Mouse (Mus musculus): Measurements from ENCODE around the gene Rassf2. TPM values are rescaled to one million over a fixed set of nuclear protein-coding genes. Genes with fewer than 3 reads are reported as not detected.

Rassf2 gene
- polyA plus RNA-seq, 1 experiment from 2014 or later = 23.0 TPM

DNA sequence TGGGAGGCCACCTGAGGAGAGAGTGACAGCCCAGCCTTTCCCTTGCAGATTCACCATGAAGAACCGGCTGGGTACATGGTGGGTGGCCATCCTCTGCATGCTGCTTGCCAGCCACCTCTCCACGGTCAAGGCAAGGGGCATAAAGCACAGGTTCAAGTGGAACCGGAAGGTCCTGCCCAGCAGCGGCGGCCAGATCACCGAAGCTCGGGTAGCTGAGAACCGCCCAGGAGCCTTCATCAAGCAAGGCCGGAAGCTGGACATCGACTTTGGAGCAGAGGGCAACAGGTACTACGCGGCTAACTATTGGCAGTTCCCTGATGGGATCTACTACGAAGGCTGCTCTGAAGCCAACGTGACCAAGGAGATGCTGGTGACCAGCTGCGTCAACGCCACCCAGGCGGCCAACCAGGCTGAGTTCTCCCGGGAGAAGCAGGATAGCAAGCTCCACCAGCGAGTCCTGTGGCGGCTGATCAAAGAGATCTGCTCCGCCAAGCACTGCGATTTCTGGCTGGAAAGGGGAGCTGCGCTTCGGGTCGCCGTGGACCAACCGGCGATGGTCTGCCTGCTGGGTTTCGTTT is 77.0 kb downstream of the Rassf2 start:
- H3K27ac ChIP-seq (replicated peaks; ENCODE audit: low read depth, low read length) = no peak overlapping the region
- H3K4me1 ChIP-seq (ENCODE audit: control insufficient read depth, insufficient read depth, low read length) = no peaks in the 10 kb centered on the region
- H3K4me3 ChIP-seq (ENCODE audit: low read depth, low read length) = peak overlapping the region; percentile 1; the same call in 1 of the 2 replicates
- no peaks in the 10 kb centered on the region for H3K9me3 ChIP-seq (ENCODE audit: control insufficient read depth, low read length)
- 14% methylated on average over 27 of the region's 29 CpGs for WGBS
- no peaks in the 10 kb centered on the region for H3K36me3 ChIP-seq (ENCODE audit: control insufficient read depth, insufficient read depth, low read length)
- H3K9ac ChIP-seq (ENCODE audit: low read depth, low read length) = no peak overlapping the region
- H3K27me3 ChIP-seq (replicated peaks; ENCODE audit: control insufficient read depth, insufficient read depth, low read length) = peaks cover 31% of the 10 kb centered on the region
- DNase-seq (ENCODE audit: low spot score) (no peak), ATAC-seq (ENCODE audit: low read depth) (no peak)
- peak overlapping the region; percentile 40 for H3K4me2 ChIP-seq (ENCODE audit: low read depth, low read length)

DNA sequence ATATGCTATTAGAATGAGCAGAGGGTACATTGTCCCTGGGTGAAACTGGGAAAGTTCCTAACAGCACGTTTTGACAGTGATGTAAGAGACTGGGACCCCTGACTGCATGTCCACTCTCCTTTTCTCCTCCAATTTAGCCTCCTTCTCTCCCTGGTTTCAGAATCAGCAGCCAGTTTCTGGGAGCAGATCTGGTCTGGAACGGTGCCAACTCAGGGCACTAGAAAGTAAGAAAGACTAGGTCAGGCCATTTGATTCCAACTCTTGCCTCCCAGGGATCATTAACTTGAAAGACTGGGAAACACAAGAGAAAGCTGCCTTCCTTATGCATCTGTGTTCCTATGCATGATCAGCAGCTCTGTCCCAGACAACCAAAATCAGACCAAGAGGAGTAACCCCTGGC is 77.6 kb downstream of the Rassf2 start:
- no peak overlapping the region for H3K27ac ChIP-seq (replicated peaks; ENCODE audit: low read depth, low read length)
- DNase-seq (ENCODE audit: low spot score) (no peak), ATAC-seq (ENCODE audit: low read depth) (no peak)
- no peak overlapping the region for H3K4me2 ChIP-seq (ENCODE audit: low read depth, low read length)
- H3K36me3 ChIP-seq (ENCODE audit: control insufficient read depth, insufficient read depth, low read length) = no peaks in the 10 kb centered on the region
- 64% methylated on average over 2 of the region's 2 CpGs for WGBS
- H3K4me3 ChIP-seq (ENCODE audit: low read depth, low read length) = no peak overlapping the region
- H3K9me3 ChIP-seq (ENCODE audit: control insufficient read depth, low read length) = no peaks in the 10 kb centered on the region
- H3K27me3 ChIP-seq (replicated peaks; ENCODE audit: control insufficient read depth, insufficient read depth, low read length) = peaks cover 31% of the 10 kb centered on the region
- H3K4me1 ChIP-seq (ENCODE audit: control insufficient read depth, insufficient read depth, low read length) = no peaks in the 10 kb centered on the region
- no peak overlapping the region for H3K9ac ChIP-seq (ENCODE audit: low read depth, low read length)

DNA sequence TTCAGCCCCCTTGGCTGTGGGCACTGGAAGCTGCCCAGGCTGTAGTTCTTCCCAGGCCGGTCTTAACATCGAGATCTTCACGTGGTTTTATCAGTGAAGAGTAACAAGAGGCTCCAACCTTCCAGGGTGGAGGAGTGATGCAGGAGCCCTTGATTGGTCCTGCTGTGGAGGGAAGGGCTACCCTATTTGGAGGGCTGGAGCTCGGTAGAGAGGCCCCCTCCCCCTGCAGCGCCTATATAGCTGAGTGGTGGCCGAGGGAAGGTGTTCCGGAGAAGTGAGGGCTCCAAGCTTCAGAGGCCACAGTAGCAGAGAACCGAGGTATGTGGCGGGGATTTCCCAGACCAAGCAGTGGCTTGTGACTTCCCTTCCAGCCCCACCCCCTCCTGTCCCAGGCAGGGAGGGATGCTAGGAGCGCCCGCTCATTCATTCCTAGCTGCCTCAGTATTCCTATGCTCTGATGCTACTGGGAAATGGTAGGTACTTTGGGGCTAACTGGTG is 79.4 kb downstream of the Rassf2 start, which contains the start of gene Prnd:
Gene Prnd, plus strand, starts transcription at position 264 of the 498 bp plus-strand sequence.
- 6% methylated on average over 11 of the region's 11 CpGs for WGBS
- Histone ChIP-seq H3K9me3 (ENCODE audit: control insufficient read depth, low read length) (no peaks in the 10 kb centered on the region), H3K27ac (replicated peaks; ENCODE audit: low read depth, low read length) (no peak within 1 kb of the TSS), H3K27me3 (replicated peaks; ENCODE audit: control insufficient read depth, insufficient read depth, low read length) (peaks cover 31% of the 10 kb centered on the region), H3K4me2 (ENCODE audit: low read depth, low read length) (no peak within 1 kb of the TSS), H3K4me3 (ENCODE audit: low read depth, low read length) (no peak within 1 kb of the TSS), H3K4me1 (ENCODE audit: control insufficient read depth, insufficient read depth, low read length) (no peaks in the 10 kb centered on the region), H3K9ac (ENCODE audit: low read depth, low read length) (no peak within 1 kb of the TSS), H3K36me3 (ENCODE audit: control insufficient read depth, insufficient read depth, low read length) (no peaks in the 10 kb centered on the region)
- no peak for ATAC-seq (ENCODE audit: low read depth)
- DNase-seq (ENCODE audit: low spot score) = peak; percentile 20

DNA sequence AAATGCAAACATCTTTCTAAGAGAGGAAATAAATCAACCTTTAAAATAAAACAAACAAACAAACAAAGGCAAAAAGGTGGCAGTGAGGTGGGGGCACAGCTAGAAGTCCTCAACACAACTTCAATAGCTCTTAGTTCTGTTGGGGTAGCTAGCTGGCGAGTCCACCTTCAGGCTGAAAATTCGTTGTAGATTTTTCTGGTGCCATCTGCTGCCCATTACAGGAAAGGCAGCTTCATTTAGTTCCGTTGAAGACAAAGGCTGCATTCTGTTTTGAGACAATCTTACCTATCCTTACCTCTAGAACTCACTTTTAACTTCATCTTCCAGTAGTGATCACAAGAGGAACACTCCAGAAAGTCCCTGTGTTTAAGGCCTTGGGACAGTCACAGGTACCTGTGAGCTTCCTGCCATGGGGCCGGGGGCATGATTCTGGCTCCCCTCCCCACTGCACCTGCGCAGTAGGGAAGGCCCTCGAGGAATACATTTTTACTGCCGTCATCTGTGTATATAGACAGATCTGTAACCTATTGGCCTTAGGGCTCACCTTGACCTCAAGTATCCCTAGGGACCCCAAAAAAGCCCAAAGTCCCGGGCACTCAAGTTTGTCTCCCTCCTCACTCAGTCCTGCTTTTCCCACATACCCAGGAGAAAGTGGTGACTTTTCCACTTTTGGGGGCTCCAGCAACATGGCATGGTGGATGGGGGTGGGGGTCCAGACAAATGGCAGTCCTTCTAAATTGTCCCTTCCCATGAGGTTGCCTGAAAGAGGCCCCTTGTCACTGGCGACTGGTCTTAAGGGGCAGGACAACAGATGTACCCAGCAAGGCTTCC is 80.1 kb downstream of the Rassf2 start:
- WGBS = 40% methylated on average over 9 of the region's 9 CpGs
- peak; percentile 70 for DNase-seq (ENCODE audit: low spot score)
- Histone ChIP-seq H3K36me3 (ENCODE audit: control insufficient read depth, insufficient read depth, low read length) (no peaks in the 10 kb centered on the region), H3K4me2 (ENCODE audit: low read depth, low read length) (no peak overlapping the region), H3K9me3 (ENCODE audit: control insufficient read depth, low read length) (no peaks in the 10 kb centered on the region), H3K27me3 (replicated peaks; ENCODE audit: control insufficient read depth, insufficient read depth, low read length) (peaks cover 31% of the 10 kb centered on the region), H3K4me1 (ENCODE audit: control insufficient read depth, insufficient read depth, low read length) (no peaks in the 10 kb centered on the region), H3K9ac (ENCODE audit: low read depth, low read length) (no peak overlapping the region), H3K27ac (replicated peaks; ENCODE audit: low read depth, low read length) (no peak overlapping the region), H3K4me3 (ENCODE audit: low read depth, low read length) (no peak overlapping the region)
- no peak for ATAC-seq (ENCODE audit: low read depth)

DNA sequence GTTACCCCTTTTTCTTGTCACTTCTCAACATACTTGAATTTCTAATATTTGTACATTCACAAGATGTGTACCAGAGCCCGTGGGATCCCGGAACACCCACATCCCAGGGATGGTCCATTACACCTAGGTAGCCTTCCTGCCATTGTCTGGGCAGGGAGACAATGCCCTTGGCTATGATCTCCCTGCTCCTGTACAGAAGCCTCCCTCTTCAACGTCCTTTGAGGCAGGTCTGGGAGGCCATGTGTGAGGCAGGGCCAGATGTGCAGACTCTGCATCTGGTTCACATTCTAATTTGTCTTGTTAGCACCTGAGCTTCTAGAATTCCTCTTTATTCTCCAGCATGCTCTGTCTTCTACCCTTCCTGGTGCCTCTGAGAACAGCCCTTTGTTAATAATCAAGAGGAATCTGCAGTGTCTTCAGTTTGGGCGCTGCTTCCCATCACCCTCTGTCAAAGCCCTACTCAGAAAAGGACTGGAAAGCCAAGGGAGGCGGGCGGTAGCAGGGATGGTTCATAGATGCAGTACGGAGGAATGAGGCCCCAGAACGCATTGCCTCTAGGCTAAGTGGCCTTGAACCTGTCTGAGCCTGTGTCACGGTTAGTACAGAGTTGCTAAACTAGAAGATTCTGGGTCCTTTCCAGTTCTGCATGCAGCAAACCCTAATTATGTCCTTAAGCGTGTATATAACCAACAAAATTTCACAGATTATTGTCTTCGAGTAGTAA is 81.0 kb downstream of the Rassf2 start:
- Histone ChIP-seq H3K4me1 (ENCODE audit: control insufficient read depth, insufficient read depth, low read length) (no peaks in the 10 kb centered on the region), H3K27ac (replicated peaks; ENCODE audit: low read depth, low read length) (no peak overlapping the region), H3K9me3 (ENCODE audit: control insufficient read depth, low read length) (no peaks in the 10 kb centered on the region), H3K9ac (ENCODE audit: low read depth, low read length) (no peak overlapping the region), H3K27me3 (replicated peaks; ENCODE audit: control insufficient read depth, insufficient read depth, low read length) (peaks cover 28% of the 10 kb centered on the region), H3K4me3 (ENCODE audit: low read depth, low read length) (no peak overlapping the region), H3K4me2 (ENCODE audit: low read depth, low read length) (no peak overlapping the region), H3K36me3 (ENCODE audit: control insufficient read depth, insufficient read depth, low read length) (no peaks in the 10 kb centered on the region)
- ATAC-seq (ENCODE audit: low read depth) = peak; percentile 53; the same call in 1 of the 2 replicates
- 65% methylated on average over 11 of the region's 11 CpGs for WGBS
- peak; percentile 26 for DNase-seq (ENCODE audit: low spot score)

DNA sequence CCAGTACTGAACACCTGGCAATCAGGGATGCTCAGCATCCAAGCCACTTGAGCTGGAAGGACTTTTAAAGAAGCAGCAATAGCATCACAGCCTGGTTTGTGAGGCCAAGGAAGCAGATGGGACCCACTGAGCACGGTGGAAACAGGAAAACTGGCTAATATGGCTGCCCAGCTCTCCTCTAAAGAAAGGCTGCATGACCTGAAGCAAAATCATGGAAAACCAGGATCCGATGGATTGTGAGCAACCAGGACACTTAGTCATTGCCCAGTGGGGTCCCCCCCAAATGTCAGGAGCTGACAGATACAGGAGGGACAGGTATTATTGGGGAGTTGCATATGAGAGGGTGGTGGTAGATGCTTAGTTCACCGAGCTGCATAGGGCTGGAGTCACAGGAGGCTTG is 81.9 kb downstream of the Rassf2 start:
- Histone ChIP-seq H3K27me3 (replicated peaks; ENCODE audit: control insufficient read depth, insufficient read depth, low read length) (peaks cover 19% of the 10 kb centered on the region; the same call in 1 of the 2 replicates), H3K4me2 (ENCODE audit: low read depth, low read length) (no peak overlapping the region), H3K9ac (ENCODE audit: low read depth, low read length) (no peak overlapping the region), H3K27ac (replicated peaks; ENCODE audit: low read depth, low read length) (no peak overlapping the region), H3K36me3 (ENCODE audit: control insufficient read depth, insufficient read depth, low read length) (no peaks in the 10 kb centered on the region), H3K4me3 (ENCODE audit: low read depth, low read length) (no peak overlapping the region), H3K9me3 (ENCODE audit: control insufficient read depth, low read length) (no peaks in the 10 kb centered on the region), H3K4me1 (ENCODE audit: control insufficient read depth, insufficient read depth, low read length) (no peaks in the 10 kb centered on the region)
- ATAC-seq (ENCODE audit: low read depth) (no peak), DNase-seq (ENCODE audit: low spot score) (no peak)
- WGBS = 78% methylated on average over 3 of the region's 3 CpGs

DNA sequence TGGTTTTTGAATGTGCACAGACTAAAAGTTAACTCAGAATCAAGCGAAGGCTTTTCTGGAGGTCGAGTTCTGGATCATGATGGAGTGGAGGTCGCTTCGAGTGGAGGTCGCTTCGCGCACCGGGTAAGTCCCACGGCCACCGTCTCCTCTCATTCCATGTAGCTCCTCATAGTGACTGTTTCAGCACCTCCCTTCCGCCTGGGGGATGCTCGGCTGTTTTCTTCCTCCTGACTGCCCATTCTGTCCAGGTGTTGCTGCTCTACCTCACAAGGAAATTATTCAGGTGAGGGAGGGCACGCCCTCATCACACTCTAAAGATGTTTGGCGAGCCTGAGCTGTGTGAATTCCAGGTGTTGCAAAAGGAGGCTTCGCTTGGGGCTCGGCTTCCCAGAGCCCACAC is 83.7 kb downstream of the Rassf2 start:
- 0 out of 2 replicates have a peak, but pooled peaks cover 7% of the 10 kb centered on the region for H3K27me3 ChIP-seq (replicated peaks; ENCODE audit: control insufficient read depth, insufficient read depth, low read length)
- no peaks in the 10 kb centered on the region for H3K36me3 ChIP-seq (ENCODE audit: control insufficient read depth, insufficient read depth, low read length)
- no peak overlapping the region for H3K4me2 ChIP-seq (ENCODE audit: low read depth, low read length)
- no peaks in the 10 kb centered on the region for H3K4me1 ChIP-seq (ENCODE audit: control insufficient read depth, insufficient read depth, low read length)
- DNase-seq (ENCODE audit: low spot score) (no peak), ATAC-seq (ENCODE audit: low read depth) (no peak)
- 89% methylated on average over 16 of the region's 16 CpGs for WGBS
- H3K9me3 ChIP-seq (ENCODE audit: control insufficient read depth, low read length) = no peaks in the 10 kb centered on the region
- no peak overlapping the region for H3K4me3 ChIP-seq (ENCODE audit: low read depth, low read length)
- H3K27ac ChIP-seq (replicated peaks; ENCODE audit: low read depth, low read length) = no peak overlapping the region
- no peak overlapping the region for H3K9ac ChIP-seq (ENCODE audit: low read depth, low read length)

DNA sequence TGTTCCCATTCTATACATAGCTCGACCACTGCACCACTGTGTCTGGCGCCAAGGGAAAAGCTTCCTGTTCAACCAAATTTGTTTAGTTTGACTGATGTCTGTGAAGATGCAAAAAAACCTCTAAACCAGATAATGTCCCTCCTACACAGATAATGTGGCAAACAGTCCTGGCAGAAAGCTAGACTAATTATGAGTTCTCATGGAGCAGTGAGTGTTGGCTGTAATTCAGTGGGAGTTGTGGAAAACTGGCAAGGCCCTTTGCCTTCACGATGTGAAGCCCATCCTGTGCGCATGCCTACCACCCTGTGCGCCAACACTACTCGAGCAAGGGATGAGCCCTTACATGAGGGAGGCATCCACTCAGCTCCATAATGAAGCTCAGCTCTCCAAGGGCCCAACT is 84.3 kb downstream of the Rassf2 start:
- DNase-seq (ENCODE audit: low spot score) = no peak
- ATAC-seq (ENCODE audit: low read depth) = no peak
- Histone ChIP-seq H3K4me2 (ENCODE audit: low read depth, low read length) (no peak overlapping the region), H3K9ac (ENCODE audit: low read depth, low read length) (no peak overlapping the region), H3K9me3 (ENCODE audit: control insufficient read depth, low read length) (no peaks in the 10 kb centered on the region), H3K27me3 (replicated peaks; ENCODE audit: control insufficient read depth, insufficient read depth, low read length) (0 out of 2 replicates have a peak, but pooled peaks cover 4% of the 10 kb centered on the region), H3K4me1 (ENCODE audit: control insufficient read depth, insufficient read depth, low read length) (no peaks in the 10 kb centered on the region), H3K36me3 (ENCODE audit: control insufficient read depth, insufficient read depth, low read length) (no peaks in the 10 kb centered on the region), H3K4me3 (ENCODE audit: low read depth, low read length) (no peak overlapping the region), H3K27ac (replicated peaks; ENCODE audit: low read depth, low read length) (no peak overlapping the region)
- WGBS = 81% methylated on average over 6 of the region's 6 CpGs

All from embryonic facial prominence, embryonic 14.5 days (tissue).